Mouse (Mus musculus): ENCODE measurements around the gene Slc13a2.

GRCm38 (mm10) chr11:78454276-78454675 lies 32.3 kb upstream of the Slc13a2 start:
- TF ChIP-seq EP300 (IDR thresholded peaks at IDR 0.05; ENCODE audit: low read depth) = no peak
- TF ChIP-seq CTCF (IDR thresholded peaks at IDR 0.05; ENCODE audit: low read depth) = no peak

All from liver, postnatal 0 days (tissue).